Mouse (Mus musculus): ENCODE results near the gene Sugct. TPM values are rescaled to one million over a fixed set of nuclear protein-coding genes. Genes with fewer than 3 reads are reported as not detected.

Sugct gene
- polyA plus RNA-seq, 1 experiment: not detected

- WGBS: 75% methylated on average over 1 of the region's 1 CpGs
- Histone ChIP-seq H3K27ac (ENCODE audit: control insufficient read depth, insufficient read depth, low read depth, low read length, poor library complexity) (no peak overlapping the region), H3K4me3 (replicated peaks; ENCODE audit: control insufficient read depth, low read depth, low read length) (no peak overlapping the region), H3K4me1 (ENCODE audit: control insufficient read depth, insufficient read depth, low read length) (no peaks in the 10 kb centered on the region)
- no peak for TF ChIP-seq CTCF (IDR thresholded peaks at IDR 0.05; ENCODE audit: control insufficient read depth, insufficient read depth, low read length)
- TF ChIP-seq POLR2A (IDR thresholded peaks at IDR 0.05; ENCODE audit: borderline replicate concordance, control insufficient read depth, low read depth, low read length): no peak
These were observed 28.0 kb downstream of the Sugct start for GRCm38 (mm10) chr13:17667380-17667779.

- H3K27ac ChIP-seq (ENCODE audit: control insufficient read depth, insufficient read depth, low read depth, low read length, poor library complexity): no peak overlapping the region
- TF ChIP-seq POLR2A (IDR thresholded peaks at IDR 0.05; ENCODE audit: borderline replicate concordance, control insufficient read depth, low read depth, low read length) (no peak), CTCF (IDR thresholded peaks at IDR 0.05; ENCODE audit: control insufficient read depth, insufficient read depth, low read length) (no peak)
- no peaks in the 10 kb centered on the region for H3K4me1 ChIP-seq (ENCODE audit: control insufficient read depth, insufficient read depth, low read length)
- WGBS: 54% methylated on average over 2 of the region's 2 CpGs
- H3K4me3 ChIP-seq (replicated peaks; ENCODE audit: control insufficient read depth, low read depth, low read length): no peak overlapping the region
These were observed 53.1 kb downstream of the Sugct start for GRCm38 (mm10) chr13:17642294-17642693.

GRCm38 (mm10) chr13:17638008-17638407 is 57.3 kb downstream of the Sugct start:
- Histone ChIP-seq H3K4me1 (ENCODE audit: control insufficient read depth, insufficient read depth, low read length) (no peaks in the 10 kb centered on the region), H3K27ac (ENCODE audit: control insufficient read depth, insufficient read depth, low read depth, low read length, poor library complexity) (no peak overlapping the region), H3K4me3 (replicated peaks; ENCODE audit: control insufficient read depth, low read depth, low read length) (no peak overlapping the region)
- TF ChIP-seq POLR2A (IDR thresholded peaks at IDR 0.05; ENCODE audit: borderline replicate concordance, control insufficient read depth, low read depth, low read length) (no peak), CTCF (IDR thresholded peaks at IDR 0.05; ENCODE audit: control insufficient read depth, insufficient read depth, low read length) (no peak)

- Histone ChIP-seq H3K27ac (ENCODE audit: control insufficient read depth, insufficient read depth, low read depth, low read length, poor library complexity) (no peak overlapping the region), H3K4me3 (replicated peaks; ENCODE audit: control insufficient read depth, low read depth, low read length) (no peak overlapping the region), H3K4me1 (ENCODE audit: control insufficient read depth, insufficient read depth, low read length) (no peaks in the 10 kb centered on the region)
- WGBS: 14% methylated on average over 5 of the region's 5 CpGs
- TF ChIP-seq CTCF (IDR thresholded peaks at IDR 0.05; ENCODE audit: control insufficient read depth, insufficient read depth, low read length): no peak
- no peak for TF ChIP-seq POLR2A (IDR thresholded peaks at IDR 0.05; ENCODE audit: borderline replicate concordance, control insufficient read depth, low read depth, low read length)
These were observed 68.2 kb downstream of the Sugct start for GRCm38 (mm10) chr13:17627108-17627507.

GRCm38 (mm10) chr13:17624976-17625375 is 70.4 kb downstream of the Sugct start:
- H3K27ac ChIP-seq (ENCODE audit: control insufficient read depth, insufficient read depth, low read depth, low read length, poor library complexity): no peak overlapping the region
- TF ChIP-seq CTCF (IDR thresholded peaks at IDR 0.05; ENCODE audit: control insufficient read depth, insufficient read depth, low read length): no peak
- TF ChIP-seq POLR2A (IDR thresholded peaks at IDR 0.05; ENCODE audit: borderline replicate concordance, control insufficient read depth, low read depth, low read length): no peak

GRCm38 (mm10) chr13:17606217-17606616 is 89.1 kb downstream of the Sugct start:
- 52% methylated on average over 1 of the region's 1 CpGs for WGBS

More at GRCm38 (mm10) chr13:17624976-17625375, 70.4 kb downstream of the Sugct start:
- H3K4me3 ChIP-seq (replicated peaks; ENCODE audit: control insufficient read depth, low read depth, low read length): no peak overlapping the region
- H3K4me1 ChIP-seq (ENCODE audit: control insufficient read depth, insufficient read depth, low read length): no peaks in the 10 kb centered on the region

GRCm38 (mm10) chr13:17604670-17605069 is 90.7 kb downstream of the Sugct start:
- H3K4me1 ChIP-seq (ENCODE audit: control insufficient read depth, insufficient read depth, low read length): no peaks in the 10 kb centered on the region
- no peak overlapping the region for H3K27ac ChIP-seq (ENCODE audit: control insufficient read depth, insufficient read depth, low read depth, low read length, poor library complexity)
- TF ChIP-seq CTCF (IDR thresholded peaks at IDR 0.05; ENCODE audit: control insufficient read depth, insufficient read depth, low read length): no peak
- TF ChIP-seq POLR2A (IDR thresholded peaks at IDR 0.05; ENCODE audit: borderline replicate concordance, control insufficient read depth, low read depth, low read length): no peak
- no peak overlapping the region for H3K4me3 ChIP-seq (replicated peaks; ENCODE audit: control insufficient read depth, low read depth, low read length)
- 4% methylated on average over 3 of the region's 3 CpGs for WGBS

More at GRCm38 (mm10) chr13:17606217-17606616, 89.1 kb downstream of the Sugct start:
- no peak overlapping the region for H3K27ac ChIP-seq (ENCODE audit: control insufficient read depth, insufficient read depth, low read depth, low read length, poor library complexity)
- no peaks in the 10 kb centered on the region for H3K4me1 ChIP-seq (ENCODE audit: control insufficient read depth, insufficient read depth, low read length)
- TF ChIP-seq POLR2A (IDR thresholded peaks at IDR 0.05; ENCODE audit: borderline replicate concordance, control insufficient read depth, low read depth, low read length) (no peak), CTCF (IDR thresholded peaks at IDR 0.05; ENCODE audit: control insufficient read depth, insufficient read depth, low read length) (no peak)
- no peak overlapping the region for H3K4me3 ChIP-seq (replicated peaks; ENCODE audit: control insufficient read depth, low read depth, low read length)

GRCm38 (mm10) chr13:17603756-17604155 is 91.6 kb downstream of the Sugct start:
- TF ChIP-seq POLR2A (IDR thresholded peaks at IDR 0.05; ENCODE audit: borderline replicate concordance, control insufficient read depth, low read depth, low read length) (no peak), CTCF (IDR thresholded peaks at IDR 0.05; ENCODE audit: control insufficient read depth, insufficient read depth, low read length) (no peak)
- WGBS: 79% methylated on average over 5 of the region's 5 CpGs

GRCm38 (mm10) chr13:17585267-17585913 is 110.0 kb downstream of the Sugct start:
- no peak for TF ChIP-seq POLR2A (IDR thresholded peaks at IDR 0.05; ENCODE audit: borderline replicate concordance, control insufficient read depth, low read depth, low read length)
- TF ChIP-seq CTCF (IDR thresholded peaks at IDR 0.05; ENCODE audit: control insufficient read depth, insufficient read depth, low read length): no peak
- no peak overlapping the region for H3K4me3 ChIP-seq (replicated peaks; ENCODE audit: control insufficient read depth, low read depth, low read length)
- H3K27ac ChIP-seq (ENCODE audit: control insufficient read depth, insufficient read depth, low read depth, low read length, poor library complexity): no peak overlapping the region
- WGBS: 32% methylated on average over 3 of the region's 3 CpGs
- no peaks in the 10 kb centered on the region; the same call in 1 of the 2 replicates for H3K4me1 ChIP-seq (ENCODE audit: control insufficient read depth, insufficient read depth, low read length)

More at GRCm38 (mm10) chr13:17603756-17604155, 91.6 kb downstream of the Sugct start:
- Histone ChIP-seq H3K27ac (ENCODE audit: control insufficient read depth, insufficient read depth, low read depth, low read length, poor library complexity) (no peak overlapping the region), H3K4me1 (ENCODE audit: control insufficient read depth, insufficient read depth, low read length) (no peaks in the 10 kb centered on the region), H3K4me3 (replicated peaks; ENCODE audit: control insufficient read depth, low read depth, low read length) (no peak overlapping the region)
